Mouse (Mus musculus): ENCODE measurements around the gene Btnl2. TPM values are rescaled to one million over a fixed set of nuclear protein-coding genes. Genes with fewer than 3 reads are reported as not detected.

The Btnl2 gene
- total RNA-seq, 1 experiment from 2014 or later = 0.26 TPM

DNA sequence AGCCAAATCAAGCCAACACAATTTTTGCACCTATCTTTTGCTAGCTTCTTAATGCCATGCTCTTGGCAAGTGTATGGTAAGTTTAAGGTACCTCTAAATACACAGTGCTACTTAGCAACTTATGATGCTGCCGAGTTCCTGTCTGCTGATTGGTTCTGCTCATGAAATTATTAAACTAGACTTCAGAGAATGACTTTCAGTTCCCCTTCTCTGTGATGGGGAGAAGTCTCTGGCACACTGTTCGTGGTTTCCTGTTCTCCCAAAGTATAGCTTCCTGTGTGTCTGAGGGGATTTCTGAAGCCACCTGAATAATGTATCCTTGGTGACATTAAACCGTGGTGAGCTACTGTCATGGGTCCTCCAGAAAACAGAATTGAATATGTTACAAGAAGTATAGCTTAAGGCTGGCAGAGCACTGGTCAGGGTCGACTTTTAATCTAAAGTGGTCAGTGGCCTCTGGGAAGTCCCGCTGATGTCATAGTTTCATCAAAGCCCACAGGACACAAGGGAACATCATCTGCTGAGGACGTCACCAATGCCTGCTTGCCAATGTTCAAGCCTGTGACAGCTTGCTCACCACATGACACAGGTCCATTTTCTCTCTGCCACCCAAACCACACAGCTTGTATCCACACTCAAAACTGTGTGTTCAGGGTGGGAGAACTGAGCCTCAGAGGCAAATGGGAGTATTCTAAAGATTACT is 6.9 kb upstream of the Btnl2 start:
- DNase-seq = peak; percentile 54

DNA sequence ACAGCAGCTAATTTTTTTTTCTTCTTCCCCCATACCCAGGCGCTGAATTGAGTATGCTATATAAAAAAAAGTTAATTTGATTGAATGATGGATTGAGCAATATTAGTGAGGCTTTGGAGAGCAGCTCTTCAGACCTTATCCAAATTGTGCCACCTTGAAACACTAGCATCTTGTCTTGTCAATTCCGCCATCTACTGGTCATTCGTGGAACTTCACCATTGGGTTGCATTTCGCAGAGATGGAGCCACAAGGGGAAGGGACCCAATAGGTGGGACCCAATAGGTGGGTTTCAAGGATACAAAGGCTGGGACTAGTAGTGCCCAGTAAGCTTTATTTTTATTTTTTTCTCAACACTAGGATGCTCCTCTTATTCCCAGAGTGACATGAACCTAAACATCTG is 5.2 kb upstream of the Btnl2 start:
- peak; percentile 82 for DNase-seq

DNA sequence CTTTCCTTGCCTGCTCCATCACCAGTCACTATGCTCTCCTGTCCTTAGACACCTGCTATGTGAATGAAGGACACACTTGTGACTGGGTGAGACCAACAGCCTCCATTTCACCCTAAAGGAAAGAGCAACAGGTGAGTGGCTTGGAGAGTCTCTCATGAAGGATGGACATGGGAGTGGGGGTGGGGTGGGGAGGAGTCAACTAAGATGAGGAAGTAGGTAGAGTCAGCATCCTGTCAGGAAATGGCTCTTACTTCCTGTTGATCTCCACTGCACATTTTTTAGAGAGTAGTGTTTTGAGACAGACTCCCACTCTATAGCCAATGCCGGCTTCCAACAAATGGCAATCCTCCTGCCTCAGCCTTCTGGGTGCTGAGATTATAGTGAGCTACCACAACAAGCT is 318 bp downstream of the Btnl2 start:
- no peak for DNase-seq

DNA sequence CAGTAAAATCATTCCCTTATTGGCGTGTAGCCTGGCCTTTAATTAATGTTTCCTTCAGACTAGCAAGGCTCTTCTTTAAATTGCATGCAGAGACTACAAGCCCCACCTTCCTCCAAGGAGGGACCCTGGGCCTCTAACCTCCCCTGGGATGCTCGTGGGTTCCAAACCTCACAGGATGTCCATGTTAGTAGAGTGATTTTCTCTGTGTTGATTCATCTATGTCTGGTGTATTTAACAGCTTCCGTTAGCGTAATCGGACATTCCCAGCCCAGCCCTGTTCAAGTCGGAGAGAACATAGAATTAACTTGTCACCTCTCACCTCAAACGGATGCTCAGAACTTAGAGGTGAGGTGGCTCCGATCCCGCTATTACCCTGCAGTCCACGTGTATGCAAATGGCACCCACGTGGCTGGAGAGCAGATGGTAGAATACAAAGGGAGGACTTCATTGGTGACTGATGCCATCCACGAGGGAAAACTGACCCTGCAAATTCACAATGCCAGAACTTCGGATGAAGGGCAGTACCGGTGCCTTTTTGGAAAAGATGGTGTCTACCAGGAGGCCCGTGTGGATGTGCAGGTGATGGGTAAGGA is 8.4 kb downstream of the Btnl2 start:
- DNase-seq = no peak

DNA sequence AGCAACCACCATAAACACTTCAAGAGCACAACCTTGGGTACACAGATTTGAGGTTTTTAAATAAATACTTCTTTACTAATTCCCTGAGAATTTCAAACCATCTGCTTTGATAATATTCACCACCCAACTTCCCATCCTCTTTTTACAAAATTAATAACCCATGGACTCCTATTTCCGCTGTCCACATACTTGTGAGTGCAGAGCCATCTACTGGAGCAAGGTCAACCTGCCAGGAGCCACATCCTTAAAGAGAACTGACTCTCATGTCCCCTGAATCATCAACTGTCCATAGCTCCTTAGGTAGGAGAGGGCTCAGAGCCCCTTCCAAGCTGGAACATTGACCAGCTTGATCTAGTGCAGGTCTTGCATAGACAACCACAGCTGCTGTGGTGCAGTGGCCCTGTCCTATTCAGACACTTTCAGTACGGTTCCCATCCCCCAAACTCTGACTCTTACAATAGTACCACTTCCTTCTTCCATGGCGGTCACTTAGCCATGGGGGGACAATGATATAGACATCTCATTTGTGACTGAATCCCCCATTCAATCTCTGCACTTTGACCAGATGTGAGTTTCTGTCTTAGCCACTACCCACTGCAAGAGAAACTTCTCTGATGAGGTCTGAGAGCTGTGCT is 9.2 kb downstream of the Btnl2 start:
- no peak for DNase-seq

DNA sequence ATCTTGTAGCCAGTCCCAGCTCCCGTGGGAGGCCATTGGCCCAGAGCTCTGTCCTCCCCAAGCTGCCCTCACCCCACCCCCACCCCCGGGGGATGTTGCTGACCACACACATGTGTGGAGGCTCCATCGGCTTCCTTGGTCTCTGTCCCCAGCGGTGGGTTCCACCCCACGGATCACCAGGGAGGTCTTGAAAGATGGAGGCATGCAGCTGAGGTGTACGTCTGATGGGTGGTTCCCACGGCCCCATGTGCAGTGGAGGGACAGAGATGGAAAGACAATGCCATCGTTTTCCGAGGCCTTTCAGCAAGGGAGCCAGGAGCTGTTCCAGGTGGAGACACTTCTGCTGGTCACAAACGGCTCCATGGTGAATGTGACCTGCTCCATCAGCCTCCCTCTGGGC is 10.4 kb downstream of the Btnl2 start:
- DNase-seq = no peak

DNA sequence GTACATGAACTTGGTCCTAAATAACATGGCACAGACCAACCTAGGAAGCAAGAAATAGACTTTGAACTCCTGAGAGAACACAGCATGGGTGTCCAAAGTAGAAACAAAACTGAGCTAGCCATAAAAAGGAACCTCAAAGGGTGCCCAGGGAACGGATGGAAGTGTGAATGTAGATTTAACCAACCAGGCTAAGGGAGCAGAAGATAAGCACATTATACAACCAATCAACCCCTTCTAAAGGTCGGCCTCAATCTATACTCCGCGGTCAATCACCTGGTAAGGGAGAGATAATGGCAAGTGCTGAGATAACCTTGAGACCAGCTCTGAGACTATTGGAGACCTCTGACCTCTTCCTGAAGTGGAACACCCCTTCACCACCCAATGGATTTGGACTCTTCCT is 15.9 kb downstream of the Btnl2 start:
- DNase-seq = no peak

DNA sequence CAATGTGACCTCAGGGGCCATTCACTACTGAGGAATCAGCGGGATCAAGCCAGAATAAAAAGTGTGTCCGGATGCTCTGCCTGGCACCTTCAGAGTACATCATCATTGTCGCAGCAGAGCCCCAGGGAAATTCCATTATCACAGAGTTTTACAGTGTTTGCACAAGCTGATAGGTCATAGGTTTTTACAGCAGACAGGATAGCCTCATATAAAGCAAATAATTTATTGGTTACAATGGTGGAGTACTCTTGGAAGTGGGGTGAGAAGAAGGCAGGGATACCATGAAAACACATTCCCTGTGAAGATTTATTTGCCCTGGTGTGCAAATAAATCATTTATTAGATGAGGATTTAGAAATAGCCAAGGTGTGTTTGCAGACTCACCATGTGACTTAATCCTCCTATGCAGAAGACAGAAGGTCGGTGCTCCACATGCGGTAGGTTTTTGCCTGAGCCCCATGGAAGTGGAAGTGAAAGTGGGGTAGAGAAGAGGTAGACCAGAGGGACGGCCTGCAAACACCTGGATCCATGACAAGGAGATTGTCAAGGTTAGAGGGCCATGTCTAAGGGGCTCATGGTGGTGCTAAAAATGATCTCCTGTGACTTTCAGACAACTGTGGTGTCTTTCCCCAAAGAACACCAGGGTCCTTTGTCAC is 18.6 kb downstream of the Btnl2 start:
- no peak for DNase-seq

DNA sequence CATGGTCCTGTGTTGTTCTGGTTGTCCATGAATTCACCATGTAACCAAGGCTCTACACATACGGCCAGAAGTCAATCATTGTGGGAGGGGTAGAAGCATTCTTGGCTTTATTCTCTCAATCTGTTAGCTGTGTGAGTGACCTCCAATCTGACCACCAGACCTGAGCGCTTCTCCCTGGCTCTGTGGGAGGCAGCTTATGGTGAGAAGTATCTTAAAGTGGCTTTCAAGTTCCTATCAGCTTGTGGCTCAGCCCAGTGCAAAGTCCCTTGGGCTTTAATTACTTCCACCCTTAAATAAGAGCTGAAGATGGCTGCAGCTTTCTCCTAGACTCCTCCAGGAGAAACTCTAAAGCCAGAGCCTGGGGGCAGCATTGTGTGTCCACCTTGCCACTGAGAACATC is 22.2 kb downstream of the Btnl2 start, which contains the start of gene Btnl1:
Gene Btnl1, plus strand, starts transcription at position 286 of the 400 bp plus-strand sequence.
- DNase-seq = no peak

DNA sequence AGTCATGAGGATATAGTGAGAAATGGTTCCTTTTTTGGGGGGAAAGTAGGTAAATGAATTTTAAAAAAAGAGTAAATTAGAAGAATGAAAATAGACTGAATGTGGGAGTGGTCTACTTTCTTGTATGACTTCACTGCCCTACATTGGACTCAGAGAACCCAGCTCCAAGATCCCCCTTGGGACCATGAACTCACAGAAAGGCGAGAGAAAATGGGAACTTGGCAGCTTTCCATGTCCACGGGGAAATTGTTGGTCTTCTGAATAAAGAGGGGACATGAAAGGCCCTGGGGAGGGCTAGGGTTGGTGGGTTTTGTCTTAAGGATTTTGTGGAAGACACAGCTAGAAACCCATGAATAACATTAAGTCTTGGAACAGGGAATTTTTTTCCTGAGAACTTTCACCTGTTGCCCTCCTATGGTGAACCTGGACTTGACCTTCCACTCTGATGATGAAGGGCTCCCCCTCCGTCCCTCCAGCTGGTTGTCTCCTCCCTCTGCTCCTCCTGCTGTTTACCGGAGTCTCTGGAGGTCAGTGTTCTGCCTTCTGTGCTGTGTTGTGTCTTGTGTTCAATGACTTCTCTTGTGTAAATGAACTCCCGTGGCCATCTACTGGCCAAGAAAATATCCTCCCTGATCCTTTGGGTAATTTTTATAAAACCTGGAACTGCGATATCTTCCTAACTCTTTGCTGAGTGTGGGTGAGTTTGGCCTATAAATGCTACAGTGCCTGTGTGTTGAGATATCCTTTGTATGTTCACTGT is 23.0 kb downstream of the Btnl2 start:
- DNase-seq = no peak

DNA sequence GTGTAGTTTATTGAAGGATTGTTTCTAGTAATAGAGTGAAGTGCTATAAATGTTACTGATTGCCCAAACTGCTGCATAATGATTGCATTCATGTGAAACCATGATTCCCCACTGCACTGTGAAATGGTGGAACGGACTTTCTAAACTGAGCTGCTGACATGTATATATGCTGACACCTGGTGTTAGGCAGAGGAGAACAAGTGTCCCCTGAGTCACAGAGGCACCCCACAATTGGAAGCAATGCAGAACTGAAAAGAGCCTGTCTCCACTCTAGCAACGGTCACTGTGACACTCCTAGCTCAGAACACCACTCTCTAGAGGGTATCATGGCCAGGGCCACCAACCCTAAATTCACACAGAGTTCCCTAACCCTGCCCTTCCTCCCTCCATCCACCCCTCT is 24.1 kb downstream of the Btnl2 start:
- DNase-seq = no peak

DNA sequence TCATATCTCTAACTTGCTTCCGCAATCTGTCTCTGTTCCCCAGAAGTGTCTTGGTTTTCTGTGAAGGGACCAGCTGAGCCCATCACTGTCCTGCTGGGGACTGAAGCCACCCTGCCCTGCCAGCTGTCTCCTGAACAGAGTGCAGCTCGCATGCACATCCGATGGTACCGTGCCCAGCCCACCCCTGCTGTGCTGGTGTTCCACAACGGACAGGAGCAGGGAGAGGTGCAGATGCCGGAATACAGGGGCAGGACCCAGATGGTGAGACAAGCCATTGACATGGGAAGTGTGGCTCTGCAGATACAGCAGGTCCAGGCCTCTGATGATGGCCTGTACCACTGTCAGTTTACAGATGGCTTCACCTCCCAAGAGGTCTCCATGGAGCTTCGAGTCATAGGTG is 24.8 kb downstream of the Btnl2 start:
- DNase-seq = no peak

DNA sequence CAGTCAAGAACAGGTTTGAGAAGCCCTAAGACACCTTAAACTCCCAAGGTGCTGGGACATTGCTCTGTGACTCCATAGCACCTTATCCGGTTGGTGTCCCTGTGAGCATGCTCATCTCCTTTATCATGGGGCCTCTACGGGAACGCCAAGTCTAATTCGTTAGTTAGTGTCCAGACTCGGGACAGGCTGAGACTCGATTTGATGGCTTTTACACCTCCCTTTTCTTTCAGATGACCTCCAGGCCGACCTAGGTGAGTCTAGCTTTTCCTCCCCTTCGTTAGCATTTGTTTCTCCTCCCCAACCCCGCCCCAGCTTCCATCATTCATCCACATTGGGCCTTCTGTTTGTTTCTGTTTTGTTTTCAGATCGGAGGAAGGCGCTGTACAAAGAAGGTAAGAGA is 27.3 kb downstream of the Btnl2 start:
- DNase-seq = no peak

DNA sequence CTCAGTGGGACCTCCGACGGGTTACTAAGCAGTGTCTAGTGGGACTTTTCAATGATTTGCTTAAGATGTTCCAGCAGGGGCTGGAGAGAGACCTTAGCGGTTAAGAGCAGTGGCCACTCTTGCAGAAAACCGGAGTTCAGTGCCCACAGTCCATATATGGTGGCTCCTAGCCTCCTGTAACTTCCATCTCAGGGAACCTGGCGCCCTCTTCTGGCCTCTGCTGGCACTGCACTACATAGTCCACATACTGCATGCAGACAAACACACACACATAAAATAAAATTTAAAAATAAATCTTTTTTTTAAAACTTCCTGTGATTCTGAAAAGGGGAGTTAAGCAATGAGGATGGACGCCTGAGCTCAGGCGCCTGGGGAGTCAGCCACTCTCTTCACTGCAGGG is 28.6 kb downstream of the Btnl2 start:
- peak; percentile 28 for DNase-seq

DNA sequence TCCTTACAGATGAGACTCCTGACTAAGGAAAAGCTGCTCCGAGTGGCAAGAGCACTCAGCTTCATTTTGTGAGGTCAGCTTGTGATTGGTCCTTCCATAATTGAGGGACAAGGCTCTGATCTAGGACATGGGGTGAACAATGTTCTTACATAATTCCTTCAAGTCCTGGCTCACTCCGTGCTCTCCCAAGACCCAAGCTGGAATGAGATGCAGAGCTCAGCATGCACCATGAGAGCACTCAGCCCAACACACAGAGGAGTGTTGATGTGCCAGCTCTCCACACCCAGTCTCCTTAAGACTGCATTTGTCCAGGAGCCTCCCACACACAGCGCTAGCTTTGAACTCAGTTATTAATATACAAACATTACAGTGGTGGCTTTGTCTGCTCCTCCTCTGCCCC is 30.1 kb downstream of the Btnl2 start:
- no peak for DNase-seq

DNA sequence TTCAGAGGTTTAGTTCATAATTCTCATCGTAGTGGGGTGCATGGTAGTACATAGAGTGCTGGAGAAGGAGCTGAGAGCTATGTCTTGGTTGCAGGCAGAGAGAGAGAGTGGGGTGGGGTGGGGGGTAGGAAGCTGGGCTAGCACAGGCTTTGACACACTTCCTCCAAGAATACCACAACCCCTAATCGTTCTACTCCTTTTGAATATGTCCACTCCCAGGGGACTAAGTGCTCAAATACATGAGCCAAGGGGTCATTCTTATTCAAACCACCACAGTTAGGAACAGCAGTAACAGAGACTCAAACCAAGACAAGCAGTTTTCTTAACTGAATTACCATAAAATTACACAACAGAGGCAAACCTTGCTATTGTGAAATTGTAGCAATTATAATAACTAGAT is 32.0 kb downstream of the Btnl2 start:
- DNase-seq = no peak

DNA sequence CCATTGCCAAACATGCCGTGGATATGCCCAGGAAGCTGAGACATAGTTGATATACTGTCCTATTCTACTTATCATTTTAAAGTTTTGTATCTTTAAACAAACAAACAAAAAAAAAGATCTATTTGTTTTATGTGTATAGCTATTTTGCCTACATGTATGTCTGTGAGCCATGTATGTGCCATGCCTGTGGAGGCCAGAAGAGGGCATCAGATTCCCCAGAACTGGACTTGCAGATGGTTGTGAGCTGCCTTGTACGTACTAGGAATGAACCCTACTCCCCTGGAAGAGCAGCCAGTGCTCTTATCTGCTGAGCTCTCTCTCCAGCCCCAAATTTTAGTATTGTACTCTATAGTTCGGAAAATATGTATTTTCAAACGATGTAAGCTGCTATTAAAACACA is 33.9 kb downstream of the Btnl2 start:
- DNase-seq = peak; percentile 69

DNA sequence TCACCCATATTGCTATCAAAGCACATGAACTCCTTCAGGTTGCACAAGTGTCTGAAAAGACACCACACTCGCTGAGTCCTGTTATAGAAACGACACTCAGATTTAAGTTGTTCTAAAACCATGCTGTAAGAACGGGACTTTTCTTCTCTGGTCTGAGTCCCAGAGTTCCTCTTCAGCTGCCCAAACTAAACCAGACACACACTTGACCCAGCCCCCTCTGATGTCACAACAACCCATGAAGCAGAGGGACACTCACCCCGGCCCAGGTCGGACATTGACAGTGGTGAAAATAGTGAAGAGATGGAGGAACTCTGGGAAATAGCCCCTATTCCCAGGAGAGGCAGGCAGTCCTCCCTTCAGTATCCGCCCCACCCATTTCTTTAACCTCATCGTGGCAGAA is 36.9 kb downstream of the Btnl2 start:
- DNase-seq = no peak

DNA sequence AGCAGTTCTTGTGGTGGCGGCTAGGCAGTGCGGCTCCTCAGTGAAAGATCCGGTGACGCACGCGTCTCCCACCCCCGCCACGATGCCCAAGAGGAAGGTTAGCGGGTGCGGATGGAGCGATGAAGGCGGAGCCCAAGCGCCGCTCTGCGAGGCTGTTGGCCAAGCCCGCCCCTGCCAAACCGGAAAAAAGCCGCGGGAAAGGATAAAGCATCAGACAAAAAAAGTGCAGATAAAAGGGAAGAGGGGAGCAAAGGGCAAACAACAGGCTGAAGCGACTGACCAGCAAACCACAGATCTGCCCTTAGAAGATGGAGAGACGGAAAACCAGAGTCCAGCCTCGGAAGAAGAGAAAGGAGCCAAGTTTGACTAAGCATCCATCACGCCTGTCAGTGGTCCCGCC is 37.7 kb downstream of the Btnl2 start:
- peak; percentile 56 for DNase-seq

DNA sequence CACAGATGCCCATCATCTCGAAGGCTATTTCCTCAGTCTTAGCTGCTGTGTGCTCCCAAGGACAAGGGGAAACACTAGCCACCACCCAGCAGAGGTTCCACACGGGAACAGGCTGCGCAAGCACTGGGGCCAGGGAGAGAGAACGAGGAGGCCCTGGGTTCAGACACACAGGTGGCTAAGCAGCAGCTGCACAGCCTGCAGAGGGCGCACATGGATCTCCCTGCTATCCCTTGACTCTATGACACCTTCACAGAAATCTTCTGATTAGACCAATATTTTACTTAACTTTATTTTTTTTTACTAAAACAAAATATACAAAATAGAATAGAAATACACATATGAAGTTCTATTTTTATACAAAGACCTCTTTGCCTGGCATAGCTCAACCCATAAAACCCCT is 42.7 kb downstream of the Btnl2 start:
- no peak for DNase-seq

DNA sequence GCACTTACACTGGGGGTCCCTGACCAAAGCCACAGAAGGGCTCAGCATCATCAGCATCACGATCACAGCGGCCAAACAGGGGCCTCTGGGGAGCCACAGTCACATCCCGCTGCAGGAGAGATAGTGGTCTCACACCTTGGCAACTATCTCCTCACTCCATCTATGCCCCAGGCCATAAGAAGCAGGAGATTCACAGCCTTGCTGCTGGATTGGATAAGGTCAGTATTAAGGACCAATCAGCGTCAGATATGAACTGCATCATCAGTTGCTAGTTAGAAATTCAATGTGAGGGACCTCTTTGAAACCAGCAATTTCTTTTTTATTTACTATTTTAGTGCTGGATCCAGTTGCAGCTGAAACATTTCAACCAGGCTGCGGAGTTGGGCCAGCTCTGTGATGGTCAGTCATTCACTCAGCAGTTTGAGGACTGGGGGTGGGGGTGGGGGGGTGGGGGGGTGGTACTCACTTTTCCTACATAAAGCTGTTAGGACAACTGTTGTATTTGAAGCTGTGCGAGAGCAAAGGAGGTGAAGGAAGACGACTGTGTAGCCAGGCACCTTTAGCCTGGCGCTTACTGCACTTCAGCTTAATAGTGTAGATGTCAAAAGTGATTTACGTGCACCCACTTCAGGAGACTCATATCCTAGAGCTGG is 43.6 kb downstream of the Btnl2 start:
- peak; percentile 74 for DNase-seq

All from adrenal gland, postnatal 14 days (tissue).